Mouse (Mus musculus): ENCODE results near the gene Pex6.

- TF ChIP-seq CTCF (IDR thresholded peaks at IDR 0.05; ENCODE audit: control insufficient read depth, insufficient read depth, insufficient replicate concordance, low read depth, low read length) (no peak), POLR2A (IDR thresholded peaks at IDR 0.05; ENCODE audit: control insufficient read depth, low read depth, low read length) (no peak)
These were observed 7.0 kb upstream of the Pex6 start for GRCm38 (mm10) chr17:46703971-46704886.
